ENCODE assay signal across 20 mouse cellular contexts in the genomic region with DNA sequence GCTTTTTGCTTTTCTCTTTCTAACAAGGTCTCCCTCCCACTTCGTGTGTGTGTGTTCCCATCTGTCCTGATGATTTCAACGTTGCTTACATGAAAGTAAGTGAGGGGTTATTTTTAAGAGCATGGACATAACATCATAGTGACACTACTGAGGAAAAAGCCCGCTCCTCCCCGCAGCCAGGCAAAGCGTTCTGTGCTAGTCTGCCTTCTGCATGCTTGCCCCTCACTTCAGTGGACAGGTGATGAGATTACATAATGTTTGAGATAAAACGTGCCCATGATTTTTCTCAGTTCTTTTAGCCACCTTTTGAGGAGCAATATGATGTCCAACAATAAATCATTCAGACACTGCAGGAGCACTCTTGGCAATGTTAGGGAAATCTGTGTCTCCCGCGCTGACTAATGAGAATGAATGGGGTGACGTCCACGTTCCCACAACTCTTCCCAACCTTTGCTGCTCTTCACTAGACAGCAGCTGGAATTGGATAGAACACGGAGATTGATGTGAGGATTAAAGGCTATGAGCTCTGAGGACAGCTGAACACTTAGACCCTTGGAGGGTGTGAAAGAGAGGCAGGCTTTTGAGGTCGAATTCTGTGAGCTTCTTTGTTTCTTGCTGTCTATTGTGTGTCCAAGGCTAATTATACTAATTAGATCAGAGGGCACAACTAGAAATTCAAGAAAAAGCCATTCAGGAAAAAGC. TPM values are rescaled to one million over a fixed set of nuclear protein-coding genes. Genes with fewer than 3 reads are reported as not detected.
DNase-seq lines count a peak whose midpoint lies in the region; ATAC-seq lines count a peak whose summit lies in the region.
"Had no signal": no experiment of that assay in that cellular context is flagged by ENCODE, and none has a peak within 500 bp of the region (broad histone marks: within the 10 kb centered on the region; RNA-seq: fewer than 3 reads in every experiment).

No protein-coding gene starts in this region.

- DNase-seq in midbrain, embryonic 10.5 days (ENCODE audit: low spot score): no peak
- peak; percentile 38 for DNase-seq in hindbrain, embryonic 14.5 days (ENCODE audit: low spot score)
- peak; percentile 53 for DNase-seq in retina, embryonic 14.5 days (ENCODE audit: low spot score)
- no peak for DNase-seq in adrenal gland, postnatal 25 days
- no peak for DNase-seq in kidney, postnatal 4 days
- DNase-seq: cerebellum, adult 9-10 months; liver, embryonic 13.5 days; lung, postnatal 10 days had no signal

- no peak overlapping the region for H3K9ac ChIP-seq in midbrain, embryonic 12.5 days (replicated peaks)
- H3K9ac ChIP-seq in forebrain, embryonic 12.5 days: no peak overlapping the region
- no peak overlapping the region for H3K9ac ChIP-seq in hindbrain, embryonic 14.5 days
- H3K9ac ChIP-seq: embryonic facial prominence, embryonic 13.5 days; heart, embryonic 13.5 days; liver, embryonic 13.5 days had no signal

- no peak overlapping the region for H3K27ac ChIP-seq in midbrain, embryonic 12.5 days (replicated peaks)
- H3K27ac ChIP-seq in midbrain, embryonic 10.5 days (replicated peaks): no peak overlapping the region
- H3K27ac ChIP-seq in forebrain, embryonic 12.5 days: no peak overlapping the region
- H3K27ac ChIP-seq in hindbrain, embryonic 14.5 days: no peak overlapping the region
- H3K27ac ChIP-seq: embryonic facial prominence, embryonic 13.5 days; heart, embryonic 13.5 days; liver, embryonic 13.5 days had no signal

- 59% methylated on average over 12 of the region's 12 CpGs for WGBS in midbrain, embryonic 12.5 days
- WGBS in midbrain, embryonic 10.5 days: 69% methylated on average over 12 of the region's 12 CpGs
- WGBS in forebrain, embryonic 12.5 days: 26% methylated on average over 12 of the region's 12 CpGs
- 47% methylated on average over 12 of the region's 12 CpGs for WGBS in hindbrain, embryonic 14.5 days

- H3K9me3 ChIP-seq in midbrain, embryonic 12.5 days: no peaks in the 10 kb centered on the region
- no peaks in the 10 kb centered on the region for H3K9me3 ChIP-seq in midbrain, embryonic 10.5 days (replicated peaks)
- H3K9me3 ChIP-seq in forebrain, embryonic 12.5 days: no peaks in the 10 kb centered on the region
- no peaks in the 10 kb centered on the region for H3K9me3 ChIP-seq in hindbrain, embryonic 14.5 days (ENCODE audit: control insufficient read depth, low read length)
- H3K9me3 ChIP-seq: embryonic facial prominence, embryonic 13.5 days; heart, embryonic 13.5 days; liver, embryonic 13.5 days had no signal

- H3K4me3 ChIP-seq in midbrain, embryonic 12.5 days: no peak overlapping the region
- no peak overlapping the region for H3K4me3 ChIP-seq in midbrain, embryonic 10.5 days
- no peak overlapping the region for H3K4me3 ChIP-seq in forebrain, embryonic 12.5 days (replicated peaks)
- no peak overlapping the region for H3K4me3 ChIP-seq in hindbrain, embryonic 14.5 days (replicated peaks; ENCODE audit: low read length)
- H3K4me3 ChIP-seq: embryonic facial prominence, embryonic 13.5 days; heart, embryonic 13.5 days; liver, embryonic 13.5 days had no signal

- peak; percentile 66; the same call in 1 of the 2 replicates for ATAC-seq in midbrain, embryonic 12.5 days (ENCODE audit: low FRiP score, low read depth)
- peak; percentile 84 for ATAC-seq in forebrain, embryonic 12.5 days (ENCODE audit: low FRiP score)
- ATAC-seq in hindbrain, embryonic 14.5 days (ENCODE audit: low FRiP score): peak; percentile 34; the same call in 1 of the 2 replicates
- ATAC-seq: activated CD4-positive, CD25-positive, alpha-beta regulatory T cell, adult 4 months; CD4-positive, CD25-positive, alpha-beta regulatory T cell, adult 4 months had no signal

- H3K27me3 ChIP-seq in midbrain, embryonic 12.5 days: no peaks in the 10 kb centered on the region
- no peaks in the 10 kb centered on the region for H3K27me3 ChIP-seq in midbrain, embryonic 10.5 days (ENCODE audit: low read depth, poor library complexity, severe bottlenecking)
- no peaks in the 10 kb centered on the region for H3K27me3 ChIP-seq in forebrain, embryonic 12.5 days
- H3K27me3 ChIP-seq in hindbrain, embryonic 14.5 days (ENCODE audit: control insufficient read depth, insufficient read depth, low read length): no peaks in the 10 kb centered on the region
- H3K27me3 ChIP-seq: embryonic facial prominence, embryonic 13.5 days; heart, embryonic 13.5 days; liver, embryonic 13.5 days had no signal

- no peaks in the 10 kb centered on the region for H3K36me3 ChIP-seq in midbrain, embryonic 12.5 days
- no peaks in the 10 kb centered on the region for H3K36me3 ChIP-seq in midbrain, embryonic 10.5 days
- no peaks in the 10 kb centered on the region for H3K36me3 ChIP-seq in forebrain, embryonic 12.5 days (replicated peaks)
- H3K36me3 ChIP-seq in hindbrain, embryonic 14.5 days (replicated peaks; ENCODE audit: control insufficient read depth, insufficient read depth): no peaks in the 10 kb centered on the region
- H3K36me3 ChIP-seq: embryonic facial prominence, embryonic 13.5 days; heart, embryonic 13.5 days; liver, embryonic 13.5 days had no signal

- 0 out of 2 replicates have a peak, but pooled peaks cover 4% of the 10 kb centered on the region for H3K4me1 ChIP-seq in midbrain, embryonic 12.5 days
- 0 out of 2 replicates have a peak, but pooled peaks cover 6% of the 10 kb centered on the region for H3K4me1 ChIP-seq in midbrain, embryonic 10.5 days
- peaks cover 8% of the 10 kb centered on the region; the same call in 1 of the 2 replicates for H3K4me1 ChIP-seq in forebrain, embryonic 12.5 days
- no peaks in the 10 kb centered on the region for H3K4me1 ChIP-seq in hindbrain, embryonic 14.5 days (replicated peaks; ENCODE audit: control insufficient read depth, insufficient read depth, low read length)
- H3K4me1 ChIP-seq: embryonic facial prominence, embryonic 13.5 days; heart, embryonic 13.5 days; liver, embryonic 13.5 days had no signal

- H3K4me2 ChIP-seq in midbrain, embryonic 12.5 days (replicated peaks): no peak overlapping the region
- no peak overlapping the region for H3K4me2 ChIP-seq in forebrain, embryonic 12.5 days
- no peak overlapping the region for H3K4me2 ChIP-seq in hindbrain, embryonic 14.5 days (replicated peaks)
- H3K4me2 ChIP-seq: embryonic facial prominence, embryonic 13.5 days; heart, embryonic 13.5 days; liver, embryonic 13.5 days had no signal

RNA-seq across cellular contexts. Expression of gene Zfp42, which starts 49.4 kb away (rescaled TPM):
- not detected in 2 replicates for polyA plus RNA-seq in midbrain, embryonic 12.5 days (2016; fragmentation: Nextera tagmentation; extraction: Ambion mirVana)
- 0.06 and 0.07 TPM in 2 replicates for polyA plus RNA-seq in midbrain, embryonic 10.5 days (2016; fragmentation: Nextera tagmentation; extraction: Ambion mirVana)
- not detected in 2 replicates for polyA plus RNA-seq in forebrain, embryonic 12.5 days (2016; fragmentation: Nextera tagmentation; extraction: Ambion mirVana)
- polyA plus RNA-seq in hindbrain, embryonic 14.5 days (2014; fragmentation: Nextera tagmentation; extraction: Ambion mirVana): not detected in 2 replicates
- not detected in 2 replicates for total RNA-seq in adrenal gland, postnatal 25 days (2021)
- total RNA-seq: hematopoietic stem cell, adult 5-6 weeks; layer of hippocampus, adult 8-10 months; left cerebral cortex, postnatal 10 days; monocyte, adult 5-6 weeks had no signal
- polyA plus RNA-seq: activated CD4-positive, CD25-positive, alpha-beta regulatory T cell, adult 4 months; CD4-positive, CD25-positive, alpha-beta regulatory T cell, adult 4 months; embryonic facial prominence, embryonic 13.5 days; gonadal fat pad, adult 2 months; heart, embryonic 13.5 days; kidney, embryonic 14.5 days; liver, embryonic 13.5 days had no signal

Comparison
In these comparisons a context has a peak if more than half of its experiments do, and no peak if none do; other contexts are left out.
1. ATAC-seq: peak in every context shown above with its lines; median percentile 84 in forebrain, embryonic 12.5 days; 66 in midbrain, embryonic 12.5 days; 34 in hindbrain, embryonic 14.5 days.
2. DNase-seq: peak in hindbrain, embryonic 14.5 days (single experiment) and retina, embryonic 14.5 days (single experiment); none in midbrain, embryonic 10.5 days (single experiment), adrenal gland, postnatal 25 days (single experiment) and kidney, postnatal 4 days (0 of 2).